Mouse (Mus musculus): ENCODE measurements around the gene Olfr374. TPM values are rescaled to one million over a fixed set of nuclear protein-coding genes. Genes with fewer than 3 reads are reported as not detected.
A peak's percentile ranks its signal among the peaks of the same experiment; 100 is the strongest.

Gene Olfr374
- polyA plus RNA-seq, 1 experiment from 2014 or later, result not detected

- no peak for DNase-seq
- 92% methylated on average over 2 of the region's 2 CpGs for WGBS
- H3K4me2 ChIP-seq (ENCODE audit: low read length), result no peak overlapping the region
- H3K27ac ChIP-seq (replicated peaks; ENCODE audit: low read depth, low read length), result no peak overlapping the region
- no peaks in the 10 kb centered on the region for H3K27me3 ChIP-seq (ENCODE audit: control insufficient read depth, insufficient read depth, low read length)
- H3K36me3 ChIP-seq (ENCODE audit: control insufficient read depth, insufficient read depth, low read length), result 0 out of 2 replicates have a peak, but pooled peaks cover 6% of the 10 kb centered on the region
- no peaks in the 10 kb centered on the region for H3K9me3 ChIP-seq (ENCODE audit: control insufficient read depth, low read length)
- ATAC-seq (ENCODE audit: low FRiP score, low TSS enrichment), result no peak
- H3K9ac ChIP-seq (replicated peaks; ENCODE audit: low read length), result no peak overlapping the region
- peaks cover 16% of the 10 kb centered on the region for H3K4me1 ChIP-seq (ENCODE audit: control insufficient read depth, insufficient read depth, low read length)
- H3K4me3 ChIP-seq (replicated peaks; ENCODE audit: low read depth, low read length), result no peak overlapping the region
Observed at GRCm38 (mm10) chr8:72158096-72158495, 51.3 kb downstream of the Olfr374 start.

- Histone ChIP-seq H3K4me2 (ENCODE audit: low read length) (no peak overlapping the region), H3K27me3 (ENCODE audit: control insufficient read depth, insufficient read depth, low read length) (no peaks in the 10 kb centered on the region), H3K27ac (replicated peaks; ENCODE audit: low read depth, low read length) (no peak overlapping the region), H3K4me3 (replicated peaks; ENCODE audit: low read depth, low read length) (no peak overlapping the region), H3K9ac (replicated peaks; ENCODE audit: low read length) (no peak overlapping the region), H3K4me1 (ENCODE audit: control insufficient read depth, insufficient read depth, low read length) (peaks cover 16% of the 10 kb centered on the region), H3K9me3 (ENCODE audit: control insufficient read depth, low read length) (no peaks in the 10 kb centered on the region), H3K36me3 (ENCODE audit: control insufficient read depth, insufficient read depth, low read length) (0 out of 2 replicates have a peak, but pooled peaks cover under 1% of the 10 kb centered on the region)
- WGBS, result 84% methylated on average over 3 of the region's 3 CpGs
- no peak for ATAC-seq (ENCODE audit: low FRiP score, low TSS enrichment)
- DNase-seq, result no peak
Observed at GRCm38 (mm10) chr8:72158726-72159125, 51.9 kb downstream of the Olfr374 start.

GRCm38 (mm10) chr8:72160007-72160406 lies 53.2 kb downstream of the Olfr374 start:
- Histone ChIP-seq H3K4me2 (ENCODE audit: low read length) (peak overlapping the region; percentile 55), H3K9ac (replicated peaks; ENCODE audit: low read length) (peak overlapping the region; percentile 38; the same call in 1 of the 2 replicates), H3K36me3 (ENCODE audit: control insufficient read depth, insufficient read depth, low read length) (peaks cover 8% of the 10 kb centered on the region), H3K9me3 (ENCODE audit: control insufficient read depth, low read length) (no peaks in the 10 kb centered on the region), H3K4me1 (ENCODE audit: control insufficient read depth, insufficient read depth, low read length) (peaks cover 16% of the 10 kb centered on the region), H3K4me3 (replicated peaks; ENCODE audit: low read depth, low read length) (peak overlapping the region; percentile 37), H3K27ac (replicated peaks; ENCODE audit: low read depth, low read length) (no peak overlapping the region), H3K27me3 (ENCODE audit: control insufficient read depth, insufficient read depth, low read length) (no peaks in the 10 kb centered on the region)
- no peak for ATAC-seq (ENCODE audit: low FRiP score, low TSS enrichment)
- peak; percentile 3 for DNase-seq
- 75% methylated on average over 3 of the region's 3 CpGs for WGBS

GRCm38 (mm10) chr8:72160707-72161697 lies 54.2 kb downstream of the Olfr374 start, which contains the start of gene Rab8a:
TSS of gene Rab8a (plus strand) at chr8:72161200.
- Histone ChIP-seq H3K4me1 (ENCODE audit: control insufficient read depth, insufficient read depth, low read length) (peaks cover 16% of the 10 kb centered on the region), H3K27me3 (ENCODE audit: control insufficient read depth, insufficient read depth, low read length) (no peaks in the 10 kb centered on the region), H3K4me3 (replicated peaks; ENCODE audit: low read depth, low read length) (peak within 1 kb of the TSS; percentile 68), H3K9ac (replicated peaks; ENCODE audit: low read length) (peak within 1 kb of the TSS; percentile 79), H3K36me3 (ENCODE audit: control insufficient read depth, insufficient read depth, low read length) (peaks cover 8% of the 10 kb centered on the region), H3K4me2 (ENCODE audit: low read length) (peak within 1 kb of the TSS; percentile 89), H3K9me3 (ENCODE audit: control insufficient read depth, low read length) (no peaks in the 10 kb centered on the region), H3K27ac (replicated peaks; ENCODE audit: low read depth, low read length) (peak within 1 kb of the TSS; percentile 79)
- ATAC-seq (ENCODE audit: low FRiP score, low TSS enrichment) (peak; percentile 99), DNase-seq (peak; percentile 99)
- WGBS, result under 1% methylated on average over 82 of the region's 82 CpGs

GRCm38 (mm10) chr8:72162821-72163220 lies 56.0 kb downstream of the Olfr374 start:
- no peak for ATAC-seq (ENCODE audit: low FRiP score, low TSS enrichment)
- DNase-seq, result no peak
- Histone ChIP-seq H3K9me3 (ENCODE audit: control insufficient read depth, low read length) (no peaks in the 10 kb centered on the region), H3K4me1 (ENCODE audit: control insufficient read depth, insufficient read depth, low read length) (peaks cover 16% of the 10 kb centered on the region), H3K36me3 (ENCODE audit: control insufficient read depth, insufficient read depth, low read length) (peaks cover 8% of the 10 kb centered on the region), H3K4me2 (ENCODE audit: low read length) (peak overlapping the region; percentile 89; the same call in 1 of the 2 replicates), H3K27ac (replicated peaks; ENCODE audit: low read depth, low read length) (no peak overlapping the region), H3K9ac (replicated peaks; ENCODE audit: low read length) (no peak overlapping the region), H3K27me3 (ENCODE audit: control insufficient read depth, insufficient read depth, low read length) (no peaks in the 10 kb centered on the region), H3K4me3 (replicated peaks; ENCODE audit: low read depth, low read length) (peak overlapping the region; percentile 68; the same call in 1 of the 2 replicates)

Other genes starting within 250 kb of the Olfr374 start
- 9.8 and 12.6 TPM in 2 replicates for gene Zfp709, start 225.0 kb upstream of the Olfr374 start, polyA plus RNA-seq (2014; fragmentation: Nextera tagmentation; extraction: Ambion mirVana)
- gene Zfp882, start 198.4 kb upstream of the Olfr374 start, polyA plus RNA-seq (2014; fragmentation: Nextera tagmentation; extraction: Ambion mirVana), result 18.8 and 19.4 TPM in 2 replicates
- gene Zfp617, start 198.4 kb upstream of the Olfr374 start, polyA plus RNA-seq (2014; fragmentation: Nextera tagmentation; extraction: Ambion mirVana), result 36.9 and 42.3 TPM in 2 replicates
- 16.8 and 23.3 TPM in 2 replicates for gene Zfp961, start 156.0 kb upstream of the Olfr374 start, polyA plus RNA-seq (2014; fragmentation: Nextera tagmentation; extraction: Ambion mirVana)
- gene Cyp4f18, start 97.4 kb upstream of the Olfr374 start, polyA plus RNA-seq (2014; fragmentation: Nextera tagmentation; extraction: Ambion mirVana), result 0.55 and 0.97 TPM in 2 replicates
- not detected in 2 replicates for gene Olfr372, start 65.8 kb upstream of the Olfr374 start, polyA plus RNA-seq (2014; fragmentation: Nextera tagmentation; extraction: Ambion mirVana)
- gene Olfr373, start 23.9 kb upstream of the Olfr374 start, polyA plus RNA-seq (2014; fragmentation: Nextera tagmentation; extraction: Ambion mirVana), result not detected in 2 replicates
- 123 and 197 TPM in 2 replicates for gene Tpm4, start 27.9 kb downstream of the Olfr374 start, polyA plus RNA-seq (2014; fragmentation: Nextera tagmentation; extraction: Ambion mirVana)
- 64.8 and 69.9 TPM in 2 replicates for gene Rab8a, start 54.2 kb downstream of the Olfr374 start, polyA plus RNA-seq (2014; fragmentation: Nextera tagmentation; extraction: Ambion mirVana)
- gene Hsh2d, start 82.6 kb downstream of the Olfr374 start, polyA plus RNA-seq (2014; fragmentation: Nextera tagmentation; extraction: Ambion mirVana), result not detected in 2 replicates
- gene Cib3, start 105.8 kb downstream of the Olfr374 start, polyA plus RNA-seq (2014; fragmentation: Nextera tagmentation; extraction: Ambion mirVana), result not detected in 2 replicates
- not detected in 2 replicates for gene Gm11034, start 106.6 kb downstream of the Olfr374 start, polyA plus RNA-seq (2014; fragmentation: Nextera tagmentation; extraction: Ambion mirVana)
- gene Fam32a, start 112.7 kb downstream of the Olfr374 start, polyA plus RNA-seq (2014; fragmentation: Nextera tagmentation; extraction: Ambion mirVana), result 62.4 and 74.6 TPM in 2 replicates
- 235 and 260 TPM in 2 replicates for gene Ap1m1, start 133.0 kb downstream of the Olfr374 start, polyA plus RNA-seq (2014; fragmentation: Nextera tagmentation; extraction: Ambion mirVana)
- 13.6 and 18.2 TPM in 2 replicates for gene Gm10282, start 198.2 kb downstream of the Olfr374 start, polyA plus RNA-seq (2014; fragmentation: Nextera tagmentation; extraction: Ambion mirVana)
- 3.1 and 5.7 TPM in 2 replicates for gene Klf2, start 212.0 kb downstream of the Olfr374 start, polyA plus RNA-seq (2014; fragmentation: Nextera tagmentation; extraction: Ambion mirVana)